Mouse (Mus musculus) bone marrow, adult 2 months (tissue): ENCODE measurements around the gene Coq6.

Experiments
- CTCF ChIP-seq: fragments of 200-500 bp; IDR thresholded peaks from 2 replicates; pipeline ENCODE4 v1.5.1; 2011; ENCODE audit warnings: low read length, control low read depth; ENCODE audit not compliant: control insufficient read depth, insufficient read depth
- POLR2A ChIP-seq: fragments of 200-500 bp; IDR thresholded peaks from 2 replicates; pipeline ENCODE4 v1.6.1; 2011; ENCODE audit warnings: low read depth, mild to moderate bottlenecking, control low read depth, low read length, borderline replicate concordance; ENCODE audit not compliant: control insufficient read depth

DNA sequence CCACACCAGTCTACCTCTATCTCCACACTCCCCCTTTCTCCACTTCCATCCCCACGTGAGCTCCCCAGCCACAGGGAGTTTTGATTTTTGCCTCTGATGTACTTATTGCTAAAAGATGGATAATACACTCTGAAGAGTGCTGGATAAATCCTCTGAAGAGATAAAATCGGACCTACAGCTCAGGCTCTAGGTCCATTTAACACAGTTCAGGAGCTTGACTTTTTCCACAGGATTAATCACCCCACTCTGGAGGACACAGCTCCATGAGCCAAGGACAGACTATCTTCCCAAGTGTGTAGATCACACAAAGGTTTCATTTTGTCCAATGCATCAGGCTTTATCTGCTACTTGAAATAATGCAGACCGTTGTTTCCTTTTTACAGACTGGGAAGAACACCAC lies 38.6 kb downstream of the Coq6 start:
- no peak for TF ChIP-seq POLR2A
- TF ChIP-seq CTCF = no peak
